Mouse (Mus musculus): ENCODE results near the gene Cyp21a1. TPM values are rescaled to one million over a fixed set of nuclear protein-coding genes. Genes with fewer than 3 reads are reported as not detected.

The Cyp21a1 gene
- not detected in 2 replicates for polyA plus RNA-seq (2012; rRNA removed)

DNA sequence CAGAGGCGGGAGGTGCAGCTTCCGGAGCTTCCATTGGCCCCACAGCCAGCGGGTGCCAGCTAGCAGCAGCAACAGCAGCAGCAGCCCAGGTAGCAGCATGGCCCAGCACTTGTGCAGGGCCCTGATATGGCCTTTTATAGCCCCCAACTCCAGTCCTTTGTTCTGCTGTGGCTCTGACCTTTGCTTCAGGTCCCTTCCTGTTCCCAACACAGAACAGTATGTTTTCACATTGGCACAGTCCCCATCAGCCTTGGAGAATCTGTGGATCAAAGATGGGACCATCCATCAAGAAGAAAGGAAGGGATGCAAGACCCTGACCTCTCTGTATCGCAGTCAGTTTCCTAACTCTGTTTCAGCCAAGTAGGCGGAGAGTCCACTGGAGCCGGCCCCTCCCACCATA lies at the start of gene Cyp21a1:
Gene Cyp21a1, minus strand, starts transcription at position 261 of the 400 bp plus-strand sequence.

DNA sequence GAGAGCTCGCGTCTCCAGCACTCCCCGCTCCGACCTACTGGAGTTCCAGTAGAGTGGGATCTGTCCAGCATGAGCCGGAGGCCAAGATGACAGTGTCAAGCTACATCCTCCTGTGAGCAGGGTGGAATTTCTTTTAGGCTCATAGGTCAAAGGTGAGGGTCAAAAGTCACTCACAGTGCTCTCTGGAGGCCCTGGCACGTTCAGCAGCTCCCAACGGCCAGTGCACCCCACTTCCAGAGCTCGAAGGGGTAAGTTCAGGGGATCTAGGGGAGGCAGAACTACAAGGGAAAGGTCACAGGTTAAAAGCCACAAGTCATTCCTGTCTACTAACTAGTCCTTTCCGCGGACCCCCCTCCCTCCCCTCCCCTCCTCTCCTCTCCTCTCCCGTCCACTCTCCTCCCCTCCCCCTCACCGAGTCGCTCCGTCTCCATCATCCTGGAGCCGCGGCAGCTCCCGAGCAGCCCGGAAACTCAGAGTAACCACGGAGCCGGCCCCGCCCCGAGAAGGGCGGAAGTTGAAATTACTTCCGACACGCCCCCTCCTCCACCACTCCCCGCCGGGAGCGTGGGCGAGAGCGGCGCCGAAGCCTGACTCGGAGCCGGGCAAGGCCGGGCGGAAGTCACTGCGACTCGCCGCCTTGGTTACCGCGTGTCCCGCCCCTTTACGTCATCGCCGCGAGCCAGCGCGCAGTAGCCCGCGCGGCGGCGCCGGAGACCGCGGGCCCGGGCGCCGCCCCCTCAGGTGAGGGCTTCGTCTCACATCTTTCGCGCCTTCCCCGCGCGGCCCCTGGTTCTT lies 45.6 kb upstream of the Cyp21a1 start, which contains the start of the genes Skiv2l and Nelfe:
Gene Skiv2l, minus strand, starts transcription at position 489 of the 795 bp plus-strand sequence.
Gene Nelfe, plus strand, starts transcription at position 670 of the 795 bp plus-strand sequence.

DNA sequence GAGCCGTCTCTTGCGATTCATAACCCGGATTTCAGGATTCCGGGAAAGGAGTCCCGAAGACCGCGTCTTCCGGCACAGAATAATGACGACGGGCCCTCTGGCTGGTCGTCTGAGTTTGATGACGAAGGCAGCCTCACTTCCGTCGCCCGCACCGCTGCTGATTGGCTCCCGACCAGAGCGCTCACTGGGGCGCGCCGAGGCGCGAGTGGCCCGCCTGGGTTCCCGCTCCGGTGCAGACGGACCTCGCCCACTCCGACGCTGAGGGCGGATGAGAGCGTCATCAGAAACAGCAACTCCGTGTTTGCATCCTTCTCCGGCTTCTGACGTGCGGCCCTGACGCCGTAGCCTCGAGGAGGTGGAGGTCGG lies 32.5 kb upstream of the Cyp21a1 start, which contains the start of the genes Stk19 and Dxo:
Gene Stk19, minus strand, starts transcription at position 90 of the 366 bp plus-strand sequence.
Gene Dxo, plus strand, starts transcription at position 164 of the 366 bp plus-strand sequence.

Other genes with a start within 250 kb of the Cyp21a1 start
- 21.6 and 28.1 TPM in 2 replicates for gene Notch4, start 240.3 kb downstream of the Cyp21a1 start, polyA plus RNA-seq (2012; rRNA removed)
- 7.0 and 8.0 TPM in 2 replicates for gene Gpsm3, start 214.8 kb downstream of the Cyp21a1 start, polyA plus RNA-seq (2012; rRNA removed)
- gene Pbx2, start 213.3 kb downstream of the Cyp21a1 start, polyA plus RNA-seq (2012; rRNA removed), result 61.4 and 62.5 TPM in 2 replicates
- gene Ager, start 206.7 kb downstream of the Cyp21a1 start, polyA plus RNA-seq (2012; rRNA removed), result 2.2 and 2.4 TPM in 2 replicates
- gene Rnf5, start 200.9 kb downstream of the Cyp21a1 start, polyA plus RNA-seq (2012; rRNA removed), result 91.2 and 137 TPM in 2 replicates
- 343 and 453 TPM in 2 replicates for gene Agpat1, start 200.3 kb downstream of the Cyp21a1 start, polyA plus RNA-seq (2012; rRNA removed)
- 3.5 and 4.3 TPM in 2 replicates for gene Egfl8, start 188.6 kb downstream of the Cyp21a1 start, polyA plus RNA-seq (2012; rRNA removed)
- gene Ppt2, start 176.1 kb downstream of the Cyp21a1 start, polyA plus RNA-seq (2012; rRNA removed), result 44.8 and 48.2 TPM in 2 replicates
- 6.9 and 8.9 TPM in 2 replicates for gene Prrt1, start 175.0 kb downstream of the Cyp21a1 start, polyA plus RNA-seq (2012; rRNA removed)
- gene Fkbpl, start 159.8 kb downstream of the Cyp21a1 start, polyA plus RNA-seq (2012; rRNA removed), result 4.6 and 5.3 TPM in 2 replicates
- gene Atf6b, start 157.4 kb downstream of the Cyp21a1 start, polyA plus RNA-seq (2012; rRNA removed), result 93.5 and 97.8 TPM in 2 replicates
- gene Tnxb, start 134.0 kb downstream of the Cyp21a1 start, polyA plus RNA-seq (2012; rRNA removed), result 56.6 TPM in 2 replicates
- gene C4b, start 60.7 kb downstream of the Cyp21a1 start, polyA plus RNA-seq (2012; rRNA removed), result 24.3 and 25.4 TPM in 2 replicates
- 50.0 and 62.6 TPM in 2 replicates for gene Stk19, start 32.4 kb upstream of the Cyp21a1 start, polyA plus RNA-seq (2012; rRNA removed)
- 65.2 and 67.7 TPM in 2 replicates for gene Dxo, start 32.5 kb upstream of the Cyp21a1 start, polyA plus RNA-seq (2012; rRNA removed)
- gene Skiv2l, start 45.6 kb upstream of the Cyp21a1 start, polyA plus RNA-seq (2012; rRNA removed), result 94.8 and 130 TPM in 2 replicates
- gene Nelfe, start 45.8 kb upstream of the Cyp21a1 start, polyA plus RNA-seq (2012; rRNA removed), result 22.3 and 23.8 TPM in 2 replicates
- 28.6 and 30.9 TPM in 2 replicates for gene Cfb, start 58.0 kb upstream of the Cyp21a1 start, polyA plus RNA-seq (2012; rRNA removed)
- gene Zbtb12, start 74.9 kb upstream of the Cyp21a1 start, polyA plus RNA-seq (2012; rRNA removed), result 7.3 and 7.9 TPM in 2 replicates
- gene Gm20547, start 77.5 kb upstream of the Cyp21a1 start, polyA plus RNA-seq (2012; rRNA removed), result not detected in 2 replicates
- 4.2 and 4.7 TPM in 2 replicates for gene C2, start 93.7 kb upstream of the Cyp21a1 start, polyA plus RNA-seq (2012; rRNA removed)
- gene Ehmt2, start 93.9 kb upstream of the Cyp21a1 start, polyA plus RNA-seq (2012; rRNA removed), result 317 and 331 TPM in 2 replicates
- 338 and 452 TPM in 2 replicates for gene Slc44a4, start 109.9 kb upstream of the Cyp21a1 start, polyA plus RNA-seq (2012; rRNA removed)
- gene Neu1, start 126.7 kb upstream of the Cyp21a1 start, polyA plus RNA-seq (2012; rRNA removed), result 197 and 259 TPM in 2 replicates
- gene Hspa1b, start 154.7 kb upstream of the Cyp21a1 start, polyA plus RNA-seq (2012; rRNA removed), result 77.4 and 78.5 TPM in 2 replicates
- gene Gm20481, start 165.4 kb upstream of the Cyp21a1 start, polyA plus RNA-seq (2012; rRNA removed), result not detected in 2 replicates
- gene Hspa1a, start 167.6 kb upstream of the Cyp21a1 start, polyA plus RNA-seq (2012; rRNA removed), result 40.8 and 41.4 TPM in 2 replicates
- 0.30 and 0.82 TPM in 2 replicates for gene Hspa1l, start 168.1 kb upstream of the Cyp21a1 start, polyA plus RNA-seq (2012; rRNA removed)
- 57.6 and 64.6 TPM in 2 replicates for gene Lsm2, start 177.3 kb upstream of the Cyp21a1 start, polyA plus RNA-seq (2012; rRNA removed)
- 196 and 213 TPM in 2 replicates for gene Vars, start 196.4 kb upstream of the Cyp21a1 start, polyA plus RNA-seq (2012; rRNA removed)
- 0.73 and 0.83 TPM in 2 replicates for gene Vwa7, start 212.0 kb upstream of the Cyp21a1 start, polyA plus RNA-seq (2012; rRNA removed)
- 1.0 and 2.3 TPM in 2 replicates for gene Sapcd1, start 223.5 kb upstream of the Cyp21a1 start, polyA plus RNA-seq (2012; rRNA removed)
- gene Msh5, start 242.2 kb upstream of the Cyp21a1 start, polyA plus RNA-seq (2012; rRNA removed), result 4.0 and 6.0 TPM in 2 replicates
- 209 and 215 TPM in 2 replicates for gene Clic1, start 245.4 kb upstream of the Cyp21a1 start, polyA plus RNA-seq (2012; rRNA removed)